Mouse (Mus musculus) embryo, embryonic 10 days (tissue): Measurements from ENCODE around the gene Fancd2.

ENCODE experiments used
- DNase-seq: peaks from one replicate; pipeline ENCODE4 v3.0.0-alpha.2; 2015; ENCODE audit warnings: low spot score

The Fancd2 gene

DNA sequence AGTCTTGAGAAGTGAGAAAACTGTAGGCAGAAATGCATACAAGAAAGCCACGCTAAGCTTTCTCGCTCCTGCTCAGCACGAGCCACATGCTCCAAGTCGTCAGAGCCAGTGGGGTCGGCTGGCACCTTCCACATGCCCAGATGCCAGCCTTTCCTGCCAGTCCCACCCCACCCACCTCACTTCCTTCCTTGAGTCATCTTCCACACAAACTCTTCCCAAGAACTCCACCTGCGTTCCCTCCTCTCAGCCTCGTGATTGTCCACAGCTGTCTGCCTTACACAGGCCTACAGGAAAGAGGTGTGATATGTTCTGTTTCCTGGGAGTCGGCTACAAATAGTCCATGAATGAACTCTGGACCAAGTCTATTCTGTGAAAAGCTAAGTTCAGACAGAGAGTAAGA, 8.1 kb upstream of the Fancd2 start:
- no peak for DNase-seq

- DNase-seq = no peak
Observed at GRCm38 (mm10) chr6:113531840-113532404, 440 bp downstream of the Fancd2 start.

DNA sequence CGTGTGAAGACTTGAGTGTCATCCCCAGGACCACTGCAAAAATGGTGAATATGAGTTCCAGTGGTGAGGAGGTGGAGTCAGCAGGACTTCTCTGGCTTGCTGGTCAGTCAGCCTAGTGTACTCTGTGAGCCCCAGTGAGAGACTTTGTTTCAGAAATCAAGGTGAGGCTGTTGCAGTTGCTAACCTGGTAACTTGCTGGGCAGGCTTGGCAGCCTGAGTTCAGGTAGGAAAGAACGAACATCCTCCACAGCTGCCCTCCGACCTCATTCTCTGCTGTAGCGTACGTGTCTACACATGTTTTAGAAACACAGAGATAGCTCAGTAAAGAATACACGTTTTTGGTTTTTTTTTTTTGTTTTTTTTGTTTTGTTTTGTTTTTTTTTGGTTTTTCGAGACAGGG, 3.4 kb downstream of the Fancd2 start:
- DNase-seq = no peak

GRCm38 (mm10) chr6:113541610-113542009, 10.1 kb downstream of the Fancd2 start:
- no peak for DNase-seq

DNA sequence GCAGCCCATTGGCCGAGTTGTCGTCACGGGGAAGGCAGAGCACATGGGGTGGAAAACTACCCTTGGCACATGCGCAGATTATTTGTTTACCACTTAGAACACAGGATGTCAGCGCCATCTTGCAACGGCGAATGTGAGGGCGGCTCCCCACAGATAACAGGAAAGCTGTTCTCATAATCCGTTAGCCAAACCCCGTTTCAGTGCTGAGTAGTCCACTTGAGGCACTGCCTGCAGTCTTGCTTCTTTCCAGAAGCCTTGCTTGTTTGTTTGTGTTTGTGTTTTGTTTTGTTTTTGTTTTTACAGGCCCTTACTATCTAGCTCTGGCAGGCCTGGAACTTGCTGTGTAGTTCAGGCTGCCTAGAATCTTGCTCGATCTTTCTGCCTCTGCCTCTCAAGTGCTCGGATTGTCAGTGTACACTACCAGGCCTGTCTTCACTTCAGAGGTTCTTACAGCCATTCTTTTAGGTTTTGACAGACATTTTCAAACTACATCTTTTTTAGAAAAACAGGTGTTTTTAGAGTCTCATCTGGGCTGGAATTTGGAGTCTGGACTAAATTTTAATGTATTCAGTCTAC, 12.5 kb downstream of the Fancd2 start:
- no peak for DNase-seq

DNA sequence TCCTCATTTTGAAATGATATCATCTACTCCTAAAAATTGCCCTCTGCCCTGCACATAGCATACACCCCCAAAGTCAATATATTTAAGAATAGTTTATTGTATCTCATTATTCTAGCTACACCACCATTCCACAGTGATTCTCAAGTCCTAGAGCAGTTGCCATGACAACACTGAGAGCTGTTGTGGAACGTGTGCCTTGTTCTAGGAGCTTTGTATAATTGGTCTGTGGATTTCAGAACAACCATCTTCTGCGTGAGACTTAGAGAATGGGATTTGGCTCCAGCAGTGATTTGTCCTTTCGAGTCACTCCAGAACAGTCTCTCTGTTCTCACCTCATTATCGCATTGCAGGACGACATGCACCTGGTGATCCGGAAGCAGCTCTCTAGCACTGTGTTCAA, 28.3 kb downstream of the Fancd2 start:
- DNase-seq = no peak

DNA sequence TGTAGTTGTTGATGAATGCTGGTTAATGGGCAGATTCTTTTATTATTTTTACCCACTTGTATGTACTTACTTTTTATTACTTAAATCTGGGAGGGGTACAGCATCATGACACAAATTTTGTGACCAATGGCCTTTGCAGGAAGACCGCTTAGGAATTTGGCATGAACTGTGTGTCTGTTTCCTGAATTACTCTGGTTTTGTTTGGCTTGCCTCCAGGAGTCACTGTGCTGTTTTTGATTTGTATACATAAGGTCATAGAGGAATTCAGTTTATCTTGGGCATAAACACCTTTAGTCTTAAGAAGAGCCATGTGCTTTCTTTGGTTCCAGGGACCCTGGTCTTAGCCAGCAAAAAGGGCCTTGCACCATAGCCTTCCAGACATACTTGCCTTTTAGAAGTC, 33.1 kb downstream of the Fancd2 start:
- no peak for DNase-seq

DNA sequence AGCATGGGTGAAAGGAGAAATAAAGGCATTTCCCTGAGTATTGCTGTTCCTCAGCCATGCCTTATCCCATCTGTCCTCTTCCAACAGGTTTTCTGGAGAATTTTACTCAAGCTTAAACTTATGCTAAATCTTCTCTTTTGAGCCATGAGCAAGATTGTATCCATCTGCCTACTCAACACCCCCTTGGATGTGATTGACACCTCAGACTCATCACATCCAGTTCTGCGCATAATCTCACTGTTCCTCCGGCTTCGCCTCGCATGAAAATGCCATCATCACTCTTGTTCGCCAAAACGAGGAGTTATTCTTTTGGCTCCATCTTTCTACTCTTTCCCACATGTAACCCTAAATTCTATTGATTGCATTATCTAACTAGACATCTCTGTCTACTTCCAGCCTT, 44.6 kb downstream of the Fancd2 start:
- no peak for DNase-seq

- DNase-seq = no peak
Observed at GRCm38 (mm10) chr6:113579306-113579705, 47.8 kb downstream of the Fancd2 start.

GRCm38 (mm10) chr6:113583023-113583422, 51.5 kb downstream of the Fancd2 start:
- DNase-seq = no peak

DNA sequence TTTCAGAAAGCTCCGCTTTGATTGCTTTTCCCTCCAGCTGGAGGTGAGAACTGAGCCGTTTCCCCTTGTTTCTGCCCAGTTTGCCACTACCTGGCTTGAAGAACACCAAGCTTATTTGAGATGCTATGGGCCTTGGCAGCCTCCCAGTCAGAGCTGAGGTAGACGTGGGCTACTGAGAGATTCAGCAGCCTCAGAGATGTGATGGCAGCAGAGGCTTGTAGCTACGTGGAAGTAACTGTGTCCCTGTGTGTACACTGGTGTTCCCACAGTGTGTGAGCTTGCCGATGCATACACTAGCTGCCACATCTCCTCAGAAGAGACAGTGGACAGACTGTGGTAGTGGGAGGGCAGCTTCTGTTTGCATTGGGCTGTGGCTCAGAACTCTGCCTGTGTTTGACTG, 53.6 kb downstream of the Fancd2 start:
- DNase-seq = no peak

DNA sequence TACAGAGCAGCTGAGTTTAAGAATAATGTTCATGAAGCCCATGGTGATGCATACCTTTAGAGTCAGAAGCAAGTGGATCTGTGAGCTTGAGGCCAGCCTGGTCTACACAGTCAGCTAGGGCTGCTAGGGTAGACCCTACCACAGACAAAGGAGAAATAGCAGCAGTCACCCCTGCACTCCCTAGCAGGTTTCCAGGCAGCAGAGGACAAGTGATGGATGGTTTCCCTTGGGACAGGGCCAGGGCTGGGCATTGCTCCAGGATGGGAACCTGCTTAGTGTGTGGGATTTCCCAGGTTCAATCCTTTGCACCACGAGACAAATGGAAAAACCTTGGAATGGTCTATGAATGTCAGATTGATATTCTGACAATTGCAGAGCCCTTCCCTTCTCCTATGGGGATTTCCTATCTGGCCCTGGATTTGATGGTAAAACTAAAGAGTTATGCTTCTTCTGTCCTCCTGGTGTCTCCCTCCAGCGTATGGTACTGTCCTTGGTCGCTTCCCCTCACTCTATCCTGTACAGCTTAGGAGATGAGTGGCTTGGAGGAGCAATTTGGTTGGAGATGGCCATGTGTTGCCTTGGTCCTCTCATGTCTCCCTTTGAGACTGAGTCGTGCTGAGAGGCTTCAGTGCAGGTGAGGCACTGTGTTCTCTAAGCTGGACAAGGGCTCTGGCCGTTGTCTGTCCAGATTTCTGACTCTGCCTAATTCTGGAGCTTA, 55.1 kb downstream of the Fancd2 start:
- no peak for DNase-seq

- DNase-seq = no peak
Observed at GRCm38 (mm10) chr6:113592637-113593036, 61.2 kb downstream of the Fancd2 start.

DNA sequence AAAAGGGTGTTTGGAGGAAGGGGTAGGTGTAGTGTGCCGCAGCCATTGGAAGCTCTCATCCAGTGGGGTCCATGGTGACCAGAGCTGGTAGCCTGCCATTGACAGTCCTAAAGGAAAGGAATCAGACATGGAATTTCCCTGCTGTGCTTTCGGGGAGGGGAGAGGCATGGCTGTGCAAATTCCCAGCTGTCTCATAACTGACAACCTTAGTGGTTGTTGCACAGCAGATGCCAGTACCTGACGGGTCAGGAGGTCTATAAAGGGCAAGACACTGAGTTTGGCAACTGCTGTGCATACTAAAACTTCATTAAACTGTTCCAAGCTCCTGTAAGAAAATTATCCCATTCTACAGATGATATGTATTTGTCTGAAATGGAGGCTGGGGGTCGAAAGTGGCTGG, 66.5 kb downstream of the Fancd2 start:
- DNase-seq = no peak

GRCm38 (mm10) chr6:113599833-113600232, 68.4 kb downstream of the Fancd2 start:
- DNase-seq = no peak

GRCm38 (mm10) chr6:113600543-113601139, 69.2 kb downstream of the Fancd2 start, which contains the start of gene Fancd2os:
TSS of gene Fancd2os (minus strand) at chr6:113600715.
- DNase-seq = peak; percentile 11

- DNase-seq = no peak
Observed at GRCm38 (mm10) chr6:113602821-113603220, 71.3 kb downstream of the Fancd2 start.

DNA sequence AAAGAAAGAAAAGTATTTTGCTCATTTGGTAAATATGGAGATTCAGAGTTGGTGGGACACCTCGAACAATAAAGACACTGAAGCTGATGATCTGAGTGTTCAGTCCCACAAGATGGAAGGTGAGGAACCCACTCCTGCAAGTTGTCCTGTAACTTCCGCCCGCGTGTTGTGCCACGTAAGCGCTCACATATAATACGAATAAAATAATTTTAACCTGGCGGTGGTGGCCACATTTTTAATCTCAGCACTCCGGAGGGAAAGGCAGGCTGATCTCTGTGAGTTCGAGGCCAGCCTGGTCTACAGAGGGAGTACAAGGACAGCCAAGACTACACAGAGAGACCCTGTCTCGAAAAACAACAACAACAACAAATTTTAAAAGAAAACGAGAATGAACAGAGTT, 72.5 kb downstream of the Fancd2 start:
- peak; percentile 12 for DNase-seq

DNA sequence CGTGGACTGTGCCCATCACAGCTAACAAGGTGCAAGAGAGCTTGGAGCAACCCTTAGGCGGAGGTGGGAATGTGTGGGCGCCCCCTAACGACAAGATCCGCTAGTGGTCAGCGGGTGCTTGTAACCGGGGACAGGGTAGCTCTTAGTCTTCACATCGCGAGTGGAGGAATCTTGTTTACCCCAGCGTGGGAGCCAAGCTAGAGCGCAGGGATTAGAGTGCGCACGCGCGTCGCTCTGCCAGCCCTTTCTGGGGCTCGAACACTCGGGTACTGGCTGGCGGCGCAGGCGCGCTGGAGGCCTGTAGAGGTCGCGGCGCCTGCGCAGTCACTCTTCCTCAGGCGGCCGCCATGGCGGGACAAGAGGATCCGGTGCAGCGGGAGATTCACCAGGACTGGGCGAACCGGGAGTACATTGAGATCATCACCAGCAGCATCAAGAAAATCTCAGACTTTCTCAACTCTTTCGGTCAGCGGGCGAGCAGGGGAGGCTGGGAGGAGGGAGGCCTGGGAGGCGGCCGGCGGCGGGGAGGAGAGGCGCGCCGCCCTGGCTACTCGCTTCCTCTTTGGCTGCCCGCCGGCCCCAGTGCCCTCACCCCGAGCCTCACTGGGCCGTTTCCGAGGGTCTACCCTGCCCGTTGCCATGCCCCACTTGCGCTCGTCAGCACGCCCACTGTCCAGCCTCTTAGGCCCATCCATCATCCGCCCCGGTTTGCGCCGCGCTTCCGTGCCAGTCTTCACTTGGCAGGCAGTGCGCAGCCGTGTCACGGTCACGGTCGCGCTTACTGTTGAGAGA, 73.1 kb downstream of the Fancd2 start, which contains the start of gene Brk1:
Brk1 (plus strand) TSS at position 341 of the 792 bp plus-strand sequence.
- peak; percentile 91 for DNase-seq

GRCm38 (mm10) chr6:113605224-113605545, 73.7 kb downstream of the Fancd2 start:
- DNase-seq = no peak

DNA sequence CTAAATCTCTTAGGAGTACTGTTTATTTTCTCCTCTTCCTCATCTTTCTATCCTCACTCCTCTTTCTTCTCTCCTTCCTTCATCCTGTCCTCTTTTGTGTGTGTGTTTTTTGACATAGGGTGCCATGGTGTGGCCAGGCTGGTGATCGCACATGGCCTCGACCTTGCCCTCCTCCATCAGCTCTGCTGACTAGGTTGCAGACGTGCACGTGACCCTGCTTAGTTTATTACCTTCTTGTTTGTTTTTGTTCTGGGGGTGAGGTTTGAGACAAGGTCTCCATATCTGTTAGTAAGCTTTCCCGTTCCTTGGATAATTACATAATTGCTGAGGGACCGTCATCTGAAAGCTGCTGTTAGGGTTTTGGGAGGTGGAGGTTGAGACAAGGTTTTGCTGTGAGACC, 77.4 kb downstream of the Fancd2 start:
- no peak for DNase-seq

DNA sequence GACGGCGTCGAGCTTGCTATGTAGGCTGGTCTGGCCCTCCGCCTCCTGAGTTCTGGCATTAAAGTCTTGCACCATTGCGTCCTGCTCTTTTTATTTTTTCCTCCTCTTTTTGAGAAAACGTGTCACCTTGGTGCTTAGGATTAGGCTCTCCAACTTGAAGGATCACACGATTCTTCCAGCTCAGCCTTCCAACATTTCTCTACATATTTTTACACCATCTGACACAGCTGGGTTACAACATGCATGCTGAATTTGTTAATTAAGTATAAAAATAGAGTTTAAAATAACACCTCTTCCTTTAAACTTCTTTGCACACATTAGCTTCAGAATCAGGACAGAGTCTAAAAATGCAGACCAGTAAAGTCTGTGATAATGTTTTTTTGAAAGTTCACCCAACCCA, 77.8 kb downstream of the Fancd2 start:
- no peak for DNase-seq
